ENCODE assay signal across 12 mouse cellular contexts in the genomic region with DNA sequence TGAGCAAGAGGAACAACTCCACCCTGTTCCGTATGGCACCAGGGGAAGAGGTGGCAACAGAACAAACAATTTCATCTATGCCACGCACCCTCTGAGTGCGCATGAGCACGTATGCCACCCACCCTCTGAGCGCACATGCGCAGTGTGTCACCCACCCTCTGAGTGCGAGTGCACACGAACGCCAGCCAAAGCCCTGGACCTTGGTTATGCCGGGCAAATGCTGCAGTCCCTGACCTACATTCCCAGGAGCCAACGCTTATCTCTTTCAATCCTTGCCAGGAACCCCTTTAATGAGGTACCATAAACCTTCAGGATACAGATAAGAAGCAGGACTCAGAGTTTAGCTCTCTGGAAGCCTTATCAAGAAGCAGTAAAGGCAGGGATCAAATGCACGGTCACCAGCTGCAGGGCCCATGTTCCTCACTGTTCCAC. TPM values are rescaled to one million over a fixed set of nuclear protein-coding genes. Genes with fewer than 3 reads are reported as not detected.
A peak's percentile ranks its signal among the peaks of the same experiment; 100 is the strongest.
DNase-seq lines count a peak whose midpoint lies in the region; ATAC-seq and TF ChIP-seq lines count a peak whose summit lies in the region.
"Had no signal": no experiment of that assay in that cellular context is flagged by ENCODE, and none has a peak within 500 bp of the region (broad histone marks: within the 10 kb centered on the region; RNA-seq: fewer than 3 reads in every experiment).

No protein-coding gene starts in this region.

- no peak for TF ChIP-seq CTCF in liver, postnatal 0 days (IDR thresholded peaks at IDR 0.05; ENCODE audit: low read depth)

- 50% methylated on average over 12 of the region's 12 CpGs for WGBS in liver, postnatal 0 days (ENCODE audit: insufficient replicate concordance)

- DNase-seq in ovary, adult 18-20 months (ENCODE audit: low spot score) = peak; percentile 64
- DNase-seq in ovary, postnatal 14 days (ENCODE audit: low spot score) = no peak
- peak; percentile 73 to 79 for DNase-seq in cerebellum, postnatal 25 days
- no peak for DNase-seq in liver, postnatal 0 days
- peak; percentile 56 for DNase-seq in testis, postnatal 10 days (ENCODE audit: low spot score)
- DNase-seq in embryo, embryonic 9.5 days (ENCODE audit: extremely low spot score) = no peak
- no peak for DNase-seq in layer of hippocampus, adult 8-10 months (ENCODE audit: low spot score in 2 of 2)
- no peak for DNase-seq in thymus, postnatal 0 days (ENCODE audit: low spot score)
- DNase-seq: thymus, adult 2 months had no signal

- TF ChIP-seq EP300 in liver, postnatal 0 days (IDR thresholded peaks at IDR 0.05; ENCODE audit: low read depth) = no peak

- H3K4me1 ChIP-seq in liver, postnatal 0 days (ENCODE audit: insufficient read depth) = peaks cover 12% of the 10 kb centered on the region

- no peak overlapping the region for H3K4me3 ChIP-seq in liver, postnatal 0 days (ENCODE audit: low read depth, low read length)

- ATAC-seq in liver, postnatal 0 days = peak; percentile 40; the same call in 1 of the 2 replicates

- no peaks in the 10 kb centered on the region for H3K36me3 ChIP-seq in liver, postnatal 0 days (replicated peaks; ENCODE audit: insufficient read depth, low read length)

- no peak overlapping the region for H3K27ac ChIP-seq in liver, postnatal 0 days (ENCODE audit: low read depth)
- H3K27ac ChIP-seq: kidney, postnatal 0 days; macrophage had no signal

- H3K4me2 ChIP-seq in liver, postnatal 0 days (ENCODE audit: low read depth, low read length) = peak overlapping the region; percentile 30; the same call in 1 of the 2 replicates
- H3K4me2 ChIP-seq: heart, embryonic 11.5 days had no signal

- H3K27me3 ChIP-seq in liver, postnatal 0 days (ENCODE audit: insufficient read depth, low read length) = no peaks in the 10 kb centered on the region

- H3K9ac ChIP-seq in liver, postnatal 0 days (replicated peaks) = no peak overlapping the region

- no peaks in the 10 kb centered on the region for H3K9me3 ChIP-seq in liver, postnatal 0 days (ENCODE audit: low read length)

RNA-seq across cellular contexts. Expression of a gene that starts 50.8 kb away (rescaled TPM):
- polyA plus RNA-seq in liver, postnatal 0 days (2015; fragmentation: Nextera tagmentation; extraction: Ambion mirVana) = 2.9 and 3.2 TPM in 2 replicates
- total RNA-seq in layer of hippocampus, adult 8-10 months (2022) = 10 to 100 TPM; 11.1 to 12.9 (median 12.0) TPM
- 25.3 and 27.0 TPM in 2 replicates for polyA plus RNA-seq in thymus, postnatal 0 days (2015; fragmentation: Nextera tagmentation; extraction: Ambion mirVana)

Comparison
In these comparisons a context has a peak if more than half of its experiments do, and no peak if none do; other contexts are left out.
1. DNase-seq: peak in ovary, adult 18-20 months (single experiment), cerebellum, postnatal 25 days (2 of 2) and testis, postnatal 10 days (single experiment); none in ovary, postnatal 14 days (single experiment), liver, postnatal 0 days (single experiment), embryo, embryonic 9.5 days (single experiment), layer of hippocampus, adult 8-10 months (0 of 2) and thymus, postnatal 0 days (single experiment).